Mouse (Mus musculus) ES-E14 (cell line): ENCODE results near the gene Cd302.

Experiments
- HCFC1 ChIP-seq: IDR thresholded peaks from 2 replicates; pipeline ENCODE4 v1.6.1; 2012; ENCODE audit warnings: low read length, inconsistent platforms, borderline replicate concordance; ENCODE audit not compliant: insufficient read depth
- ZNF384 ChIP-seq: IDR thresholded peaks from 2 replicates; pipeline ENCODE4 v1.6.1; 2012; ENCODE audit warnings: low read depth, low read length, inconsistent platforms

DNA sequence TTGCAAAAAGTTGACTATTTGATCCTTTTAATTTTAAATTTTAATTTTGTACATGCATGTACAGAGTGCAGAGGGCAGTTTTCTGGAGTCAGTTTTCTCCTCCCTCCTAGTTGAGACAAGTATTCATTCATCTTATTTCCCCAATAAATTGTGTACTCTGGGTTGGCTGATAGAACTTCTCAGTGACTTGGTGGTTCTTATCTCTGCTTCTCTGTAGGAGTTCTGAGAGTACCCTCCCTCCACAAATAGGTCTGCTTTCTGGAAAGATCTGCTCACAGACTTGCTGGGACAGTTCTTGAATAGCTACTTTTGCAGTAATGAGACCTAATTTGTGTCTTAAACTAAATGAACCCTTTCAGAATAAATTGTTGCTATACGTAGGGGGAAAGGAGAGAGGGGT lies 55.8 kb downstream of the Cd302 start:
- TF ChIP-seq HCFC1: no peak
- no peak for TF ChIP-seq ZNF384
